Mouse (Mus musculus) embryo, embryonic 11.5 days (tissue): ENCODE measurements around the gene Hmcn1.

Experiments
- DNase-seq: peaks from one replicate; pipeline ENCODE4 v3.0.0-alpha.2; 2012; ENCODE audit warnings: low read depth, low spot score

The Hmcn1 gene

GRCm38 (mm10) chr1:150537410-150538128 lies 455.7 kb downstream of the Hmcn1 start:
- DNase-seq: no peak

GRCm38 (mm10) chr1:150535770-150536534 lies 457.3 kb downstream of the Hmcn1 start:
- DNase-seq: no peak

GRCm38 (mm10) chr1:150534587-150534986 lies 458.6 kb downstream of the Hmcn1 start:
- no peak for DNase-seq

GRCm38 (mm10) chr1:150513041-150513440 lies 480.2 kb downstream of the Hmcn1 start:
- no peak for DNase-seq
